Mouse (Mus musculus): ENCODE measurements around the gene Mecom. TPM values are rescaled to one million over a fixed set of nuclear protein-coding genes. Genes with fewer than 3 reads are reported as not detected.

Gene Mecom
- polyA plus RNA-seq, 1 experiment = 3.2 TPM

DNA sequence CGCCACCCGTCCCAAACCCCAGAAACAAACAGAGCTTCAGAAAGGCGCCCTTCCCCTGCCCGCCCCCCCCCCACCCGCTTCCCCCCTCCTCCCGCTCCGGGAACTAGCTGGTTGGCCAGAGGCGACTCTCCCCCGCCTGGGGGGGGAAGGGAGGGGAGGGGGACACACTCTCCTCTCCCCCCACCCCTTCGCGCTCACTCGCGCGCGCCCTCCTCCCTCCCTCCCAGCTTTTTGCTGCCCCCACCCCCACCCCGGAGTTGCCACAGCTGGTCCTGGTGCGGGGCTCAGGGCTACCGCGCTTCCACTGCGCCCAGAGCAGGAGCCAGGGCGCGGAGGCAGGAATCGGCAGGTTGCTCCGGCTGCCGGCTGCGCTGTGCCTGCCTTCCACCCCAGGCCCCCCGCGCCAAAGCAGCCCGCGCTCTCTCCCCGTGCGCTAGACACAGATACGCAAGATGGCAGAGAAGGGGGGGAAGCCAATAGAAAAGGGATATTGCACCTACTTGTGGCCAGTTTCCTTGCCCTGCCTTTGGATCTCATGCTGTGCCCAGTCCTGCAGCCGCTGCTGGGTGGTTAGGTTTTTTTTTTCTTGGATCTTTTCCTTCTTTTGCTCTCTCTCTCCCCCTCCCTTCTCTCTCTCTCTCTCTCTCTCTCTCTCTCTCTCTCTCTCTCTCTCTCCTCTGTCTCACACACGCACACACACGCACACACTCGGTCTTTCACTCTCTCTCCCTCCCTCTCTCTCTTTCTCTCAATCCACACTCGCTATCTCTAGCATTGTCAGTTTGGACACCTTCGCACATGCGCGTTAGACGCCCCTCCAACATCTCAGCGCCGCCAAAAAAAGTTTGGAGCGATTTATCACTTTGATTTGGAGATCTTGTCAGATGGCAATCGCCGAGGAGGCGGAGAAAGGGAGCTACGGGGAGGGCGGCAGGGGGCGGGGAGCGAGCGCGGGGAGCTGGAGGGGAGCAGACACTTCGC lies 38.6 kb downstream of the Mecom start:
- Histone ChIP-seq H3K4me1 (ENCODE audit: control insufficient read depth, insufficient read depth, low read length) (no peaks in the 10 kb centered on the region), H3K4me3 (ENCODE audit: insufficient read depth, low read length) (peak overlapping the region; percentile 15; the same call in 1 of the 2 replicates), H3K27ac (ENCODE audit: insufficient read depth, low read length) (no peak overlapping the region)
- no peak for TF ChIP-seq POLR2A (IDR thresholded peaks at IDR 0.05; ENCODE audit: extremely low read depth, insufficient read depth, low read length)
- no peak for TF ChIP-seq CTCF (IDR thresholded peaks at IDR 0.05; ENCODE audit: extremely low read depth, insufficient read depth, low read length)

DNA sequence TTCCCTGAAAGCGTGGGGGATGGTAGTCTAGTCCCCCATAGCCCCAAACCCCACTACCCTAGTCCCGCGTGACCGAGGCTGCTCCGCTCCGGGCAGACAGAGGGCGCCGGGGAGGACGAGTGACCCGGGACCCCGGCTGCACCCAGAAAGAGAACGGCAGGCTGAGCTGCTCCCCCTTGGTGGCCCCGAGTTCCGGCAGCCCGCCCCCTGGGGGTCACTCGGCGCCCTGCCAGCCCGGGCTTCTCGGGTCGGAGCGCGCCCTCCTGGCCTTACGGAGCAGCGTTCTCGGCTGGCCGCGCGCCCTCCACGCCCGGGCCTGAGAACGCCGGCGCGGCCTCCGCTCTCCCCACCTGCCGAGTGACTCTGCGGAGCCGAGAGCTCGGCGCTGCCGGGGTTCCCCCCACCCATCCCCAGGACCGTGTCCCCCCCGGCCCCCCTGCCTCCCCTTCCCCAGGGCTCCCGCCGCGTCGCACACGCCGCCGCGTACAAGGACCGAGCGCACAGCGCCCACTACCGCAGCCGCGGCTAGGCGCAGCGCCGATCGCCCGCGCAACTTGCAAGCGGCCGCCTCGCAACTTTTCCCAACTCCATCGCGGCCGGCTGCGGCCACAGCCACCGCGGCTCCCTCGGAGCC lies 39.4 kb downstream of the Mecom start:
- Histone ChIP-seq H3K4me1 (ENCODE audit: control insufficient read depth, insufficient read depth, low read length) (no peaks in the 10 kb centered on the region), H3K4me3 (ENCODE audit: insufficient read depth, low read length) (peak overlapping the region; percentile 21), H3K27ac (ENCODE audit: insufficient read depth, low read length) (peak overlapping the region; percentile 89)
- TF ChIP-seq CTCF (IDR thresholded peaks at IDR 0.05; ENCODE audit: extremely low read depth, insufficient read depth, low read length) (no peak), POLR2A (IDR thresholded peaks at IDR 0.05; ENCODE audit: extremely low read depth, insufficient read depth, low read length) (no peak)

DNA sequence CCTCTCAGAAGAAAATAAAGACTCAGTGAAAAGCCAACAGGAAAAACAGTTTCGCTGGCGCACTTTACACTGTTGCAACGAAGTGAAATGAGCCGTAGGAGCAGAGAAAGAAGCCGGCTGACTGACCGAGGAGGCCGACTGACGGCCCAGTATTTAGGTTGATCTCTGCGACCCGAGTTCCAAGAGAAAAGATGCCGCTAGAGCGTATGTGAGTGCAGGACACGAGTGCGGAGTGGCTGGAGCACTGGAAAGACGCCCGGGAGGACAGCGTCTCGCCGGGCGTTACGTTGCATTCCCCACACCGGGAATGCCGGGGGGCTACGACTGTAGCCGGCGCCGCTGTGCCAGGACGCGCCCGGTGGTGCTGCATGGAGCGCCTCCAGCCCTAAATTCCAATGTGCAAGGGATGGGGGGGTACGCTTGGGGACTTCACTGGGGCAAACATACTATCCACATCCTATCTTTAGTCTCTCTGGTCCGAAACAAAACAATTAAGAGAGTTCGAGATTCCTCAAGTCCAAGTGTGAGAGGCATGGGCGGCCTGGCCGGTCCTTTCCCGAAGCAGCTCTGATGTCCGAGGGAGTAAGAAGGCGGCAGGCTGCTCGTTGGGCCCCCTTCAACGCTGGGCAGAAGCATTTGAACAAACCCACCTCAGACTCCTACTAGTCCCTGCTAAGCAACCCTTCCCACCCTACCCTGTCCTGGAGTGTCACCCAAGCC lies 40.1 kb downstream of the Mecom start:
- Histone ChIP-seq H3K27ac (ENCODE audit: insufficient read depth, low read length) (peak overlapping the region; percentile 89), H3K4me1 (ENCODE audit: control insufficient read depth, insufficient read depth, low read length) (no peaks in the 10 kb centered on the region)
- TF ChIP-seq CTCF (IDR thresholded peaks at IDR 0.05; ENCODE audit: extremely low read depth, insufficient read depth, low read length) (no peak), POLR2A (IDR thresholded peaks at IDR 0.05; ENCODE audit: extremely low read depth, insufficient read depth, low read length) (no peak)

DNA sequence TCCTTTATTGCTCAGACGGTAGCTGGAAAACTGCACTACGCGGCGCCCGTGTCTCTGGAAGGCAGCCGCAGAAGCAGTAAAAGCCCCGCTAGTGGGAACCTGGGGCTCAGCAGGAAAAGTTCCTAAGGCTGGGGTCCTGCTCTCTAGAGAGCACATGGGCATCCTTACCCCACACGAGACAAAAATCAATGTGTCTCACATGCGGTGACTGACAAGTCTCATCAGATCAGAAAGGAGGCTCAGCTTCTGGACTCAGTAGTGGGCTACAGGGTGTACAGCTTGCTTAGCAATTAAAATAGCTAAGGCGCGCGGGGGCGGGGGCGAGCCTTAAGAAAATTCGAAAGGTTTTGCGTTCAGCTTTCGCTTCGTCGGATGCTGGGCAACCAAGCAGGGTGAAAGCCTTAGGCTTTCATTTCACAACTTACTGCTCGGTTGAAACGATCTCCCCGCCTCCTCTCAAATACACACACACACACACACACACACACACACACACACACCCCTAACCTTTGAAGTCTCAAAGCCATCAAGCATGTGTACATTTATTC lies 40.7 kb downstream of the Mecom start:
- Histone ChIP-seq H3K27ac (ENCODE audit: insufficient read depth, low read length) (peak overlapping the region; percentile 89; the same call in 1 of the 2 replicates), H3K4me3 (ENCODE audit: insufficient read depth, low read length) (peak overlapping the region; percentile 21; the same call in 1 of the 2 replicates), H3K4me1 (ENCODE audit: control insufficient read depth, insufficient read depth, low read length) (no peaks in the 10 kb centered on the region)
- TF ChIP-seq POLR2A (IDR thresholded peaks at IDR 0.05; ENCODE audit: extremely low read depth, insufficient read depth, low read length) = no peak
- TF ChIP-seq CTCF (IDR thresholded peaks at IDR 0.05; ENCODE audit: extremely low read depth, insufficient read depth, low read length) = no peak

More for the DNA sequence above, 40.1 kb downstream of the Mecom start:
- H3K4me3 ChIP-seq (ENCODE audit: insufficient read depth, low read length) = peak overlapping the region; percentile 21

- Histone ChIP-seq H3K4me1 (ENCODE audit: control insufficient read depth, insufficient read depth, low read length) (no peaks in the 10 kb centered on the region), H3K27ac (ENCODE audit: insufficient read depth, low read length) (no peak overlapping the region), H3K4me3 (ENCODE audit: insufficient read depth, low read length) (no peak overlapping the region)
- TF ChIP-seq CTCF (IDR thresholded peaks at IDR 0.05; ENCODE audit: extremely low read depth, insufficient read depth, low read length) (no peak), POLR2A (IDR thresholded peaks at IDR 0.05; ENCODE audit: extremely low read depth, insufficient read depth, low read length) (no peak)
Measured at GRCm38 (mm10) chr3:30506329-30507027, 41.3 kb downstream of the Mecom start.

- TF ChIP-seq CTCF (IDR thresholded peaks at IDR 0.05; ENCODE audit: extremely low read depth, insufficient read depth, low read length) (no peak), POLR2A (IDR thresholded peaks at IDR 0.05; ENCODE audit: extremely low read depth, insufficient read depth, low read length) (no peak)
- no peaks in the 10 kb centered on the region for H3K4me1 ChIP-seq (ENCODE audit: control insufficient read depth, insufficient read depth, low read length)
- H3K27ac ChIP-seq (ENCODE audit: insufficient read depth, low read length) = no peak overlapping the region
- H3K4me3 ChIP-seq (ENCODE audit: insufficient read depth, low read length) = no peak overlapping the region
Measured at GRCm38 (mm10) chr3:30505741-30506251, 42.0 kb downstream of the Mecom start.

DNA sequence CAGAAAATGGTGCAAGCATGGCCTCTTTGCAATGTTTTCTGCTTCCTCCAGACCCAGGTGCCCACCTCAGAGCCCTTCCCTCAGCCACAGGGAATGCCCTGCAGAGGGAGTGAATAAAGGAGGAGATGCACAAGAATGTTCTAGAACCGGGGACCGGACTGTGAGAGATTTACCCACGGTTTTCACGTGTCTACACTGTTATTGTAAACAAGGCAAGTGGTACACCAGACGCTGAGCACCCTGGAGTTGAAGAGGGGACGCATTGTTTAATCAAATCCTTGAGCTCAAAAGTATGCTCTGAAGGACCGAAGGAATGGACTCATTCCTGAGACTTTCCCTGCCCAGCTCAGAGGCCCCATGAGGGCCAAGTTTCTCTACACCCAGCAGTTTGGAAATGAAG lies 43.2 kb downstream of the Mecom start:
- H3K4me1 ChIP-seq (ENCODE audit: control insufficient read depth, insufficient read depth, low read length) = no peaks in the 10 kb centered on the region
- TF ChIP-seq POLR2A (IDR thresholded peaks at IDR 0.05; ENCODE audit: extremely low read depth, insufficient read depth, low read length) (no peak), CTCF (IDR thresholded peaks at IDR 0.05; ENCODE audit: extremely low read depth, insufficient read depth, low read length) (no peak)
- no peak overlapping the region for H3K4me3 ChIP-seq (ENCODE audit: insufficient read depth, low read length)
- no peak overlapping the region for H3K27ac ChIP-seq (ENCODE audit: insufficient read depth, low read length)

DNA sequence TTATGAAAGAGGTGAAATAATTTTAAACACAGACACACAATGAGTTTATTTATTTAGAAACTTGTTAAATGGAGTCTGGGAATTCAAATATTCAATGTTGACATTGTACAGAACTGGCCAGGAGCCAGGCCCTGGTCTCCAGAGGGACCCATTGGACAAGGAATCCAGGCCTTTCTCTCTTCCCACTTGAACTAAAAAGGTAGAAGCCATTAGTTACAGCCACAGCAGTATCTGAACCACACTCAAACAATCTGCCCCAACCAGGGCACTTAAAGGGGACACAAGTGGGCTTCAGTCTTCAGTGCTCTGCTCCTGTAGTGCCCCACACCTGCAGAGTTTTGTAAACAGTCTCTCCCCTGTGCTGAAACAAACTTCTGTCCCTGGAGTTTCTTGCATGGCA lies 44.0 kb downstream of the Mecom start:
- no peaks in the 10 kb centered on the region for H3K4me1 ChIP-seq (ENCODE audit: control insufficient read depth, insufficient read depth, low read length)
- TF ChIP-seq POLR2A (IDR thresholded peaks at IDR 0.05; ENCODE audit: extremely low read depth, insufficient read depth, low read length) (no peak), CTCF (IDR thresholded peaks at IDR 0.05; ENCODE audit: extremely low read depth, insufficient read depth, low read length) (no peak)
- H3K27ac ChIP-seq (ENCODE audit: insufficient read depth, low read length) = no peak overlapping the region
- H3K4me3 ChIP-seq (ENCODE audit: insufficient read depth, low read length) = no peak overlapping the region

Measured in cortical plate, adult 2 months (tissue).